Mouse (Mus musculus) lung, embryonic 16.5 days (tissue): Measurements from ENCODE around the gene Zfpm1. TPM values are rescaled to one million over a fixed set of nuclear protein-coding genes. Genes with fewer than 3 reads are reported as not detected.

Source experiments
- ATAC-seq: fragments of 200-750 bp; cut with Nextera tagmentation; 2 replicates; pipeline ENCODE4 v1.8.0; 2017; ENCODE audit warnings: low read depth, mild to moderate bottlenecking, moderate library complexity
- H3K27ac ChIP-seq: fragments of 300-500 bp; sonication (generic); 2 replicates; pipeline ENCODE4 v1.5.1; 2014; ENCODE audit warnings: mild to moderate bottlenecking, control low read depth, low read length
- H3K27me3 ChIP-seq: fragments of 300-500 bp; sonication (generic); 2 replicates; pipeline ENCODE4 v1.6.1; 2014; ENCODE audit warnings: low read depth, low read length, mixed read lengths; ENCODE audit not compliant: control insufficient read depth, insufficient read depth
- H3K36me3 ChIP-seq: fragments of 300-500 bp; sonication (generic); 2 replicates; pipeline ENCODE4 v1.6.1; 2014; ENCODE audit warnings: low read length; ENCODE audit not compliant: control insufficient read depth, insufficient read depth
- H3K4me1 ChIP-seq: fragments of 300-500 bp; sonication (generic); replicated peaks from 2 replicates; pipeline ENCODE4 v1.6.1; 2014; ENCODE audit warnings: low read length, mixed read lengths; ENCODE audit not compliant: control insufficient read depth, insufficient read depth
- H3K4me2 ChIP-seq: fragments of 300-500 bp; sonication (generic); 2 replicates; pipeline ENCODE4 v1.6.1; 2014; ENCODE audit warnings: low read depth, low read length, control low read depth
- H3K4me3 ChIP-seq: fragments of 300-500 bp; sonication (generic); 2 replicates; pipeline ENCODE4 v1.5.1; 2014; ENCODE audit warnings: mild to moderate bottlenecking, low read length, control low read depth
- H3K9ac ChIP-seq: fragments of 300-500 bp; sonication (generic); 2 replicates; pipeline ENCODE4 v1.6.1; 2014; ENCODE audit warnings: low read length, control low read depth
- H3K9me3 ChIP-seq: fragments of 300-500 bp; sonication (generic); 2 replicates; pipeline ENCODE4 v1.6.1; 2016; ENCODE audit warnings: low read length; ENCODE audit not compliant: control insufficient read depth
- WGBS: fragments of 180-500 bp; shearing (Covaris S2); extraction: QIAGEN DNeasy Blood & Tissue Kit; methylation state at CpG from one replicate; pipeline ENCODE4 v1.1.7; 2014; 5-methylcytosine and 5-hydroxymethylcytosine counted together
- polyA plus RNA-seq: library from polyadenylated mRNA; unstranded; fragments of >200 nt; fragmentation: Nextera tagmentation; extraction: Ambion mirVana; gene quantifications from 2 replicates; pipeline ENCODE4 v1.2.1, GENCODE M21; 2015

The Zfpm1 gene
- polyA plus RNA-seq = 0.82 and 1.2 TPM in 2 replicates

- Histone ChIP-seq H3K36me3 (no peaks in the 10 kb centered on the region), H3K27ac (peak within 1 kb of the TSS; percentile 81), H3K4me2 (peak within 1 kb of the TSS; percentile 87), H3K9ac (peak within 1 kb of the TSS; percentile 73), H3K4me1 (peaks cover 36% of the 10 kb centered on the region), H3K9me3 (no peaks in the 10 kb centered on the region), H3K27me3 (no peaks in the 10 kb centered on the region), H3K4me3 (peak within 1 kb of the TSS; percentile 61)
- no peak for ATAC-seq
- 0% methylated on average over 4 of the region's 60 CpGs for WGBS
Measured at GRCm38 (mm10) chr8:122282035-122282358, at the start of gene Zfpm1. Gene Zfpm1, plus strand, starts transcription at chr8:122282141.

GRCm38 (mm10) chr8:122234055-122234454 is 47.9 kb upstream of the Zfpm1 start:
- WGBS = 26% methylated on average over 11 of the region's 11 CpGs
- Histone ChIP-seq H3K4me2 (no peak overlapping the region), H3K9me3 (no peaks in the 10 kb centered on the region), H3K4me3 (no peak overlapping the region), H3K9ac (no peak overlapping the region), H3K27ac (no peak overlapping the region), H3K27me3 (peaks cover 28% of the 10 kb centered on the region), H3K36me3 (no peaks in the 10 kb centered on the region), H3K4me1 (peaks cover 11% of the 10 kb centered on the region)
- peak; percentile 48 for ATAC-seq

DNA sequence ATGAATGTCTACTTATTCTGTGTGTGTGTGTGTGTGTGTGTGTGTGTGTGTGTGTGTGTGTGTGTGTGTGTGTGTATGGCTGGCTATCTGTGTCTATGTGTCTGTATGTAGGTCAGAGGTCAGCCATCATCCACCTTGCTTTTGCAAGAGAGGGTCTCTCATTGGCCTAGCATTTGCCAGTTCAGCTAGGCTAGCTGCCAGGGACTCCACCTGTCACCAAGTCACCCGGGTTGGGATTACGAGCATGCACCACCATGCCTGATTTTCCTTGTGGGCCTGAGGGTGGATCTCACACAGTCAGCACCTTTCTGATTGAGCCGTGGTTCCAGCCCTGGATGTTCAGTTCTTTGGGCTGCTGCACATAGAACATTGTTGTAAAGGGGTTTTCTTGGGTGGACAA is 45.4 kb upstream of the Zfpm1 start:
- peaks cover 4% of the 10 kb centered on the region; the same call in 1 of the 2 replicates for H3K4me1 ChIP-seq
- ATAC-seq = no peak
- H3K9me3 ChIP-seq = no peaks in the 10 kb centered on the region
- H3K4me3 ChIP-seq = no peak overlapping the region
- H3K9ac ChIP-seq = no peak overlapping the region
- H3K4me2 ChIP-seq = no peak overlapping the region
- no peaks in the 10 kb centered on the region for H3K36me3 ChIP-seq
- no peak overlapping the region for H3K27ac ChIP-seq
- WGBS = 86% methylated on average over 3 of the region's 3 CpGs
- H3K27me3 ChIP-seq = peaks cover 10% of the 10 kb centered on the region

GRCm38 (mm10) chr8:122238225-122238624 is 43.7 kb upstream of the Zfpm1 start:
- WGBS = 55% methylated on average over 11 of the region's 11 CpGs
- Histone ChIP-seq H3K27ac (no peak overlapping the region), H3K4me3 (no peak overlapping the region)

GRCm38 (mm10) chr8:122238731-122239130 is 43.2 kb upstream of the Zfpm1 start:
- no peak overlapping the region for H3K4me2 ChIP-seq

More at GRCm38 (mm10) chr8:122238225-122238624, 43.7 kb upstream of the Zfpm1 start:
- H3K9ac ChIP-seq = no peak overlapping the region
- H3K4me1 ChIP-seq = peaks cover 4% of the 10 kb centered on the region; the same call in 1 of the 2 replicates
- no peak for ATAC-seq
- H3K4me2 ChIP-seq = no peak overlapping the region
- no peaks in the 10 kb centered on the region for H3K36me3 ChIP-seq
- no peaks in the 10 kb centered on the region for H3K27me3 ChIP-seq
- H3K9me3 ChIP-seq = no peaks in the 10 kb centered on the region

GRCm38 (mm10) chr8:122240241-122241026 is 41.5 kb upstream of the Zfpm1 start:
- no peak for ATAC-seq

More at GRCm38 (mm10) chr8:122238731-122239130, 43.2 kb upstream of the Zfpm1 start:
- Histone ChIP-seq H3K4me3 (no peak overlapping the region), H3K27ac (no peak overlapping the region), H3K27me3 (no peaks in the 10 kb centered on the region), H3K4me1 (peaks cover 4% of the 10 kb centered on the region; the same call in 1 of the 2 replicates), H3K9me3 (no peaks in the 10 kb centered on the region), H3K36me3 (no peaks in the 10 kb centered on the region), H3K9ac (no peak overlapping the region)
- 27% methylated on average over 8 of the region's 8 CpGs for WGBS
- ATAC-seq = 0 out of 2 replicates have a peak, but pooled peaks have one; percentile 15

DNA sequence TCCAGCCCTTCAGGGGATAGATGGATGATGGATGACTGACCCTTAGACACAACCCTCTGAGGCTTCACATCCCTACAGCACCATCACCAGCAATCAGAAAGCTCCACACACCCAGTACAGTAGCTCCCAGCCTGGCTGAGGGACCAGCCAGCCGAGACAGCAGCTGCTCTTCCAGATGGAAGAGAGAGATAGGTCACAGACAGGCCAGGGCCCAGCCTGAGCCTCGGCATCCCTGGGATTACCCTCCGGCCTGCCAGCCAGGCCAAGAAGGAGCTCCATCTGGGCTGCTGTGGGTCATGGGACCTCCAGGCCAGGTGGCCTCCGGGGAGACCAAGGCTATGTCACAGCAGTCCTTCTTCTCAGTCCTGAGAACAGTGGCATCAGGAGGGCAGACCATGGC is 38.6 kb upstream of the Zfpm1 start:
- Histone ChIP-seq H3K27me3 (no peaks in the 10 kb centered on the region), H3K4me2 (no peak overlapping the region), H3K9me3 (no peaks in the 10 kb centered on the region), H3K4me1 (peaks cover 11% of the 10 kb centered on the region), H3K4me3 (no peak overlapping the region), H3K27ac (no peak overlapping the region), H3K9ac (no peak overlapping the region), H3K36me3 (no peaks in the 10 kb centered on the region)
- 63% methylated on average over 4 of the region's 4 CpGs for WGBS
- ATAC-seq = no peak

More at GRCm38 (mm10) chr8:122240241-122241026, 41.5 kb upstream of the Zfpm1 start:
- WGBS = 81% methylated on average over 16 of the region's 16 CpGs
- Histone ChIP-seq H3K9ac (no peak overlapping the region), H3K36me3 (no peaks in the 10 kb centered on the region), H3K4me3 (no peak overlapping the region), H3K4me1 (peaks cover 4% of the 10 kb centered on the region; the same call in 1 of the 2 replicates), H3K4me2 (no peak overlapping the region), H3K27me3 (no peaks in the 10 kb centered on the region), H3K9me3 (no peaks in the 10 kb centered on the region), H3K27ac (no peak overlapping the region)

GRCm38 (mm10) chr8:122245161-122245560 is 36.8 kb upstream of the Zfpm1 start:
- Histone ChIP-seq H3K9ac (no peak overlapping the region), H3K9me3 (no peaks in the 10 kb centered on the region), H3K27me3 (no peaks in the 10 kb centered on the region), H3K4me2 (no peak overlapping the region), H3K27ac (no peak overlapping the region), H3K36me3 (no peaks in the 10 kb centered on the region), H3K4me1 (peaks cover 7% of the 10 kb centered on the region; the same call in 1 of the 2 replicates), H3K4me3 (no peak overlapping the region)
- WGBS = 64% methylated on average over 6 of the region's 6 CpGs
- ATAC-seq = no peak

- Histone ChIP-seq H3K4me3 (no peak overlapping the region), H3K4me2 (no peak overlapping the region), H3K9me3 (no peaks in the 10 kb centered on the region), H3K36me3 (no peaks in the 10 kb centered on the region), H3K9ac (no peak overlapping the region), H3K27me3 (no peaks in the 10 kb centered on the region), H3K27ac (no peak overlapping the region), H3K4me1 (peaks cover 7% of the 10 kb centered on the region; the same call in 1 of the 2 replicates)
- peak; percentile 27; the same call in 1 of the 2 replicates for ATAC-seq
- 44% methylated on average over 12 of the region's 12 CpGs for WGBS
Measured at GRCm38 (mm10) chr8:122246257-122247211, 35.4 kb upstream of the Zfpm1 start.
